Mouse (Mus musculus) embryonic fibroblast, embryonic 13.5 days (primary cell): ENCODE data around the gene Hoxb4. TPM values are rescaled to one million over a fixed set of nuclear protein-coding genes. Genes with fewer than 3 reads are reported as not detected.

Experiments
- H3K27ac ChIP-seq: 2 replicates; pipeline ENCODE4 v1.5.1; 2012; ENCODE audit warnings: low read length, control low read depth, inconsistent platforms; ENCODE audit not compliant: insufficient read depth
- H3K4me1 ChIP-seq: 2 replicates; pipeline ENCODE4 v1.6.1; 2011; ENCODE audit warnings: low read length; ENCODE audit not compliant: control insufficient read depth, insufficient read depth
- H3K4me3 ChIP-seq: 2 replicates; pipeline ENCODE4 v1.5.1; 2011; ENCODE audit warnings: mild to moderate bottlenecking, control low read depth, low read length; ENCODE audit not compliant: insufficient read depth
- CTCF ChIP-seq: IDR thresholded peaks from 2 replicates; pipeline ENCODE4 v1.5.1; 2011; ENCODE audit warnings: mild to moderate bottlenecking, control low read depth, low read length, moderate library complexity, borderline replicate concordance; ENCODE audit not compliant: insufficient read depth
- POLR2A ChIP-seq: IDR thresholded peaks from 2 replicates; pipeline ENCODE4 v1.6.1; 2011; ENCODE audit warnings: low read depth, mild to moderate bottlenecking, control low read depth, low read length, moderate library complexity
- polyA plus RNA-seq: library from polyadenylated mRNA; stranded (reverse); fragments of >200 nt; gene quantifications from 2 replicates; pipeline ENCODE4 v1.2.4, GENCODE M21; 2011; ENCODE audit warnings: low read depth; ENCODE audit not compliant: missing spikeins, insufficient read length

The Hoxb4 gene
- polyA plus RNA-seq, 1 experiment = 8.3 TPM

DNA sequence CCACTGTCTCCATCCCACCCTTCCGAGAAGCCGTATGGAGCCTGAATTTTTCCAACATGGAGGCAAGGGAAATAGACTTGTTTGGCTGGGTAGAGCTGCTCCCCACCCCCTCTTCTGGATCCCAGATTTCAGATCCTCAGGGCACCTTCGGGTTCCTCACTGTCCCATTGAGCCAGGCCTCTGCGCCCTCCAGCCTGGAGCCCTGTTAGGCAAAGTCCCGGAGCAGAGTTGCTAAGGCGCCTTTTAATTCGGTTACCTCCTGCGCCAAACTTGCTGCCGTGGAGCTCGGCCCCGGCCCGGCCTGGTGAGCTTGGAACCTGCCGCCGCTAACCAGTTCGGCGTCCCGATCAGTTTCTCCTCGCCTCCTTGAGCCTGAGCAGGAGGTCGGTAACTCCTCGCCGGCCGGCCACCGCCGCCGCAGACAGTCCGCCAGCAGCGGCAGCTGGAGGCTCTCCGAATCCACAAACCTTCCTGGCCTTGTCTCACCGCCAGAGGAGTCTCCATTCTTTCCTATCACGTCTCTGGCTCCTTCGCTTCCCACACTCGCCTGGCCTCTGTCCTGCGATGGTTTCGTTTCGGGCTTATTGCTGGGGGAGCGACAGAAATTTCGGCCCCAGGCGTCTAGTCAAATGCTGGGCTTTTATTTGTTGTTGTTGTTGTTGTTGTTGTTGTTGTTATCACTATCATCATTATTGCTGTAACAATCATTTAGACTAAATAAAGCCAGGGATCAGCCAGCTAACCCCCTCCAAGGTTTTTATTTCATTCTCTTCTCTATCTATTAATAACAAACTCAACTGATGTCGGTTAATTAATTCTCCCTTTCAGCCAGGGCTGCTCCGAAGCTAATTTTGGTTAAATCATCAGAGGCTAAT lies 23.9 kb downstream of the Hoxb4 start:
- TF ChIP-seq CTCF = no peak
- TF ChIP-seq POLR2A = no peak
- H3K4me3 ChIP-seq = peak overlapping the region; percentile 30
- peaks cover 3% of the 10 kb centered on the region; the same call in 1 of the 2 replicates for H3K4me1 ChIP-seq
- H3K27ac ChIP-seq = peak overlapping the region; percentile 77

DNA sequence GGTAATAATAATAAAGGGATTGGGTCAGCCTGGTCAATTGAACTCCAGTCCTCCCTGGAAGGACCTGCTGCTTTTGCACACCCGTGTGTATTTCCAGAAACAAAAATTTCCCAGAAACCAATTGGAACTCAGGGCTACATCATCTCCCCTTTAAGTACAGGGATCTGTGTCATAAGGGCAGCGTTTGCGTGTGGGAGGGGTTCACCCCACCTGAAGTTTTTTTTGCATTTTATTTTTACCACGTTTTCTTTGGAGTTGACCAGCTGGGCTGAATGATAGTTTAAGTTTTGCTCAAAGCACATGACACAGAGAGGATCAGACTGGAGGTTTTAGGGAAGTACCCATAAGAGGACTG lies 24.5 kb downstream of the Hoxb4 start:
- H3K4me1 ChIP-seq = peaks cover 3% of the 10 kb centered on the region; the same call in 1 of the 2 replicates
- TF ChIP-seq POLR2A = no peak
- no peak for TF ChIP-seq CTCF
- peak overlapping the region; percentile 77 for H3K27ac ChIP-seq
- peak overlapping the region; percentile 8; the same call in 1 of the 2 replicates for H3K4me3 ChIP-seq

DNA sequence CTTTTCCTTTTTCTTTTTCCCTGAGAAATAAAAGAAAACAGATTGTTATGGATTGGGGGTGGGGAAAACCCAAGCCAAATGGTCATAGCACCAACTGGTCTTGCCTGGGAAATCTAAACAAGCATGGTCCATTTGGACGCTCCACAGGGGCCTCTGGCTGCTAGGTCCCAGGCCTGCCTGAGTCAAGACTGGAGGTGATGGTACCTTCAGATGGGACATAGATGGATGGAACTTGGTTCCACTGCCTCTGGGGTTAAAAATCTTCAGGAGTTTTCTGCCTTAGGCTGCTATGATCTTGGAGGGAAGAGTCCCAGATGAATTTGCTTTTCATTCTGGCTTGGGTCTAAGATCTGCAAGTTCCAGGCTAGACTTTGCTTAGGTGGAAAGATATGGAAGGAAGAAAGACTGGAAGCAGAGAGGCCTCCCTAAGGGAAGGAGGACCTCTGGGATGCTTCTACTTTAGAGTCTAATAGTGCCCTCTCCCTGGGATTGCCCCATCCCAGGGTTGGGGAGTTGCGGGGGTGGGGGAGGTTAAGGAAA lies 25.2 kb downstream of the Hoxb4 start:
- Histone ChIP-seq H3K4me1 (peaks cover 3% of the 10 kb centered on the region; the same call in 1 of the 2 replicates), H3K4me3 (no peak overlapping the region), H3K27ac (peak overlapping the region; percentile 77)
- TF ChIP-seq CTCF (no peak), POLR2A (no peak)

DNA sequence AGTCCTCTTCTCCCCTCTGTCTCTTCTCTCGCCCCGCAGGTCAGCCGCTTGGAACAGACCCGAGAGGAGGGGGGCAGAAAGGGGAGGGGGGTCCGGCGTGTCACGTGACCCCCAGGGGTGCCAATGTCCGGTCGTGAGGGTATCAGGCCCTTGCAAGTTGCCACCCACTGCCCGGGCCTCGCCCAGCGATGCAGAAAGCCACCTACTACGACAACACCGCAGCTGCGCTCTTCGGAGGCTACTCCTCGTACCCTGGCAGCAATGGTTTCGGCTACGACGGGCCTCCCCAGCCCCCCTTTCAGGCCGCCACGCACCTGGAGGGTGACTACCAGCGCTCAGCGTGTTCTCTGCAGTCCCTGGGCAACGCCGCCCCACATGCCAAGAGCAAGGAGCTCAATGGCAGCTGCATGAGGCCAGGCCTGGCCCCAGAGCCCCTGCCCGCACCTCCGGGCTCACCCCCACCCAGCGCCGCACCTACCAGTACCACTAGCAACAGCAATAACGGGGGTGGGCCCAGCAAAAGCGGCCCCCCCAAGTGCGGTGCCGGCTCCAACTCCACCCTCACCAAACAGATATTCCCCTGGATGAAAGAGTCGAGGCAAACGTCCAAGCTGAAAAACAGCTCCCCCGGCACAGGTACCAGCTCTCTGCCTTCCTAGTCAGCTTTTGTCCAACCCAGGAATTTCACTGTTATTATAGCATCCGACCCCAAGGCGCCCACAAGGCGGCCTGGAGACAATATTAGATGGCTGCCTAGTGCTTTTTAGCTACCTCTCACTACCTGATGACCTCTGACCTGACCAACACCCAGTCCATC lies 26.2 kb downstream of the Hoxb4 start:
- TF ChIP-seq POLR2A (no peak), CTCF (no peak)
- Histone ChIP-seq H3K4me3 (no peak overlapping the region), H3K27ac (peak overlapping the region; percentile 63), H3K4me1 (no peaks in the 10 kb centered on the region; the same call in 1 of the 2 replicates)

DNA sequence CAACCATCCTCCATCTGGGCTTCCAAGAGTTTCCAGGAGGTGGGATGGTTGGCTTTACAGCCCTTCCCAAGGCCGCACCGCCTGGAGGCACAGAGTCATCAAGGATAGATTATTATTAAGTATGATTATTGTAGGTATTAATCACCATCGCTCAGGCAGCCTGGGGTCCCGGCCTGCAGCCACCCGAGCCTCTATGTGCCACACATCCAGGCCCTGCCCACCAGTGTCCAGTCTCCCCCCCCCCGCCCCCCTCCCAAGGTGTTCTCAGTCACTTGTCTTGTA lies 26.8 kb downstream of the Hoxb4 start:
- Histone ChIP-seq H3K4me3 (no peak overlapping the region), H3K27ac (0 out of 2 replicates have a peak overlapping the region, but pooled peaks have one; percentile 63), H3K4me1 (no peaks in the 10 kb centered on the region; the same call in 1 of the 2 replicates)
- no peak for TF ChIP-seq POLR2A

DNA sequence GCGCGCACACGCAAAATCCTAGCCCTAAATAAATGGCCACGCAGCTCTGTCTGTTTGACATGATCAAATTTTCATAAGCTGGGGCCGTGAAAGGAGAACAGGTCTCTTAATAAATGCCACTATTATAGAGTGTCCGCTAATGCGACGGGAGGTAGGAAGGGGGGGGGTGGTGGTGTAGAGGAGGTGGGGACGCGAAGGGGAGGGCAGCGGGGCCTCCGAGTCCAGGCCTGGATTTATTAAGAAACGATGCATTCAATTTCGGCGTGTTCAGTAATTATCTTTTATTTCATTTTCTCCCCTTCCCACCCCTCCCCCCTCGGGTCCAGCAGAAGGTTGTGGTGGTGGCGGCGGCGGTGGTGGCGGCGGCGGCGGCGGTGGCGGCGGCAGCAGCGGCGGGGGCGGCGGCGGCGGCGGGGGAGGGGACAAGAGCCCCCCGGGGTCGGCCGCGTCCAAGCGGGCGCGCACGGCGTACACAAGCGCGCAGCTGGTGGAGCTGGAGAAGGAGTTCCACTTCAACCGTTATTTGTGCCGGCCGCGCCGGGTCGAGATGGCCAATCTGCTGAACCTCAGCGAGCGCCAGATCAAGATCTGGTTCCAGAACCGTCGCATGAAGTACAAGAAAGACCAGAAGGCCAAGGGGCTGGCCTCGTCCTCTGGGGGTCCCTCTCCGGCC lies 27.3 kb downstream of the Hoxb4 start:
- H3K4me3 ChIP-seq = no peak overlapping the region
- TF ChIP-seq POLR2A = no peak
- no peak for TF ChIP-seq CTCF
- no peaks in the 10 kb centered on the region; the same call in 1 of the 2 replicates for H3K4me1 ChIP-seq
- peak overlapping the region; percentile 37; the same call in 1 of the 2 replicates for H3K27ac ChIP-seq

DNA sequence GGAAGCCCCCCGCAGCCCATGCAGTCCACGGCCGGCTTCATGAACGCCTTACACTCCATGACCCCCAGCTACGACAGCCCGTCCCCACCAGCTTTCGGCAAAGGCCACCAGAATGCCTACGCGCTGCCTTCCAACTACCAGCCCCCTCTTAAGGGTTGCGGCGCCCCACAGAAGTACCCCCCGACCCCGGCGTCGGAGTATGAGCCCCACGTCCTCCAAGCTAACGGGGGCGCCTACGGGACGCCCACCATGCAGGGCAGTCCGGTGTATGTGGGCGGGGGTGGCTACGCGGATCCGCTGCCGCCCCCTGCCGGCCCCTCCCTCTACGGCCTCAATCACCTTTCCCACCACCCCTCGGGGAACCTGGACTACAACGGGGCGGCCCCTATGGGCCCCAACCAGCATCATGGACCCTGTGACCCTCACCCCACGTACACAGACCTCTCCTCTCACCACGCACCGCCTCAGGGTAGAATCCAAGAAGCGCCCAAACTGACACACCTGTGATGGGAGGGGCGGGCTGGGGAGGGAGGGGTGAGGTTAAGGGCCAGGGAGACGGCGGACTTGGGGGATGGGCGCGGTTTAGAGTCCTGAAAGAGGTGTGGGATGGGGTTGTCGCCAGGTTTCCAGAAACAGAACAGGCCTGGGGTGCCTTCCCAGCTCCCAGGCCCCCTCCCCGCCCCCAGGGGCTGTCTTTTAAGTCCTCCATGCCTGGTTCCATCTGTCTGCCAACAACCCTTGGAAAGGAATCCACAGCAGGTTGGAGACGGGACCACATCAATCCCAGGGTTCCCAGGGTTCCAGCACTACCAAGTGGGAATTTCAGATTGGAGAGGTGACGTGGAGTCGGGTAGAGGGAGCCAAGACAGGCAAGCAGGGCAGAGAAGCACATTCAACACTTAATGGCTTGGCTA lies 28.1 kb downstream of the Hoxb4 start:
- H3K27ac ChIP-seq = peak overlapping the region; percentile 37
- TF ChIP-seq POLR2A (no peak), CTCF (no peak)
- H3K4me3 ChIP-seq = no peak overlapping the region
- H3K4me1 ChIP-seq = peaks cover 4% of the 10 kb centered on the region; the same call in 1 of the 2 replicates

DNA sequence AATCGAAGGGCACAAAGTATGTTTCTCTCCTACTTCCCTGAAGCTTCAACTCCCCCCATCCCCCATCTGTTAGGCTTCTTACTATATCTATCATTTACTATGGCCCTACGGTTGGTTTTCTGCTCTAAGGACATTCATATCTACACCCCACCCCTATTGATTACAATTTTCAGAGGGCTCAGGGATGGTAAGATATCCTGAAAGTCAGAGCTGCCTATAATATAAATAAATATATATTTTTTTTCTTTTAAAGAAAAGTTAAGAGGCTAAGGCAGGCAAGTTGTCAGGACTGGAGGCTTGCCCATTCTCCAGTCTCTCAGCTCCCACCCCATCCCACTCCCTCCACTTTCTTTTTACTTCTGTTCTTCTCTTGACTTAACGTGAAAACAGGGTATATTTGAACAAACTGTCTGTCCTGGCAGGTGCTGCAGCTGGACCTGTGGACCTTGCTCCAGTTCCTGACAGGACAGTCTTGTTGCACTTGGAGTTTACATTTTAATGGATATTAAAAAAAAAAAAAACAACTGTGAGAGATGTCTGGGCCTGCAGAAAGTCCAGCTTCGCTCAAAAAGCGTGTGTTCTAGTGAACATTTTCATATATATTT lies 29.0 kb downstream of the Hoxb4 start:
- H3K4me1 ChIP-seq = peaks cover 4% of the 10 kb centered on the region; the same call in 1 of the 2 replicates
- peak overlapping the region; percentile 30; the same call in 1 of the 2 replicates for H3K27ac ChIP-seq
- TF ChIP-seq CTCF (no peak), POLR2A (no peak)
- no peak overlapping the region for H3K4me3 ChIP-seq

DNA sequence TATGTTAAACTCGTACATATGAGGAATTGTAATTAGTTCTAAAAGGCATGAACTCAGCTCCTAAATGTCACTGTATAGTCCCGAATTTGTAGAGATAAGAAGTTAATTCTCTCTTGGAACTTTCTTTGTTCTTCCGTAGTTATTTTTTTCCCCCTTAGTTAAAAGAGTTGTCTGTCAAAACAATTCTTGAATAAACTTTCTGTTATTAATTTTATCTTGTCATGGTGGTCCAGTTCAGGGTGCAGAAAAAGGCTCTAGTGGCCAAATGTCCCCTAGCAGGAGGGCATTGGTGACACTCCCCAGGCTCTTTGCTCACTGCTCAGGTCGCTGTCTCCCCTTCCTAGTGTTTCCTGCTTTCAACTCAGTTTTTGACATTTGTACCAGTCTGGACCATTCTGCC lies 29.6 kb downstream of the Hoxb4 start:
- TF ChIP-seq CTCF (no peak), POLR2A (no peak)
- Histone ChIP-seq H3K27ac (peak overlapping the region; percentile 43; the same call in 1 of the 2 replicates), H3K4me3 (no peak overlapping the region), H3K4me1 (peaks cover 4% of the 10 kb centered on the region; the same call in 1 of the 2 replicates)
